Mouse (Mus musculus): ENCODE measurements at regions not wholly inside any gene's neighbourhood (a gene's known extent, or its start where the extent isn't known, plus 50 kb on each side); places are given as distances from the start of the nearest gene placed in this dataset.

- no peak for DNase-seq
Measured at GRCm38 (mm10) chr17:84070596-84070995, 117.2 kb downstream of the Zfp36l2 start.

- no peak for DNase-seq
Measured at GRCm38 (mm10) chr17:84067102-84067501, 120.6 kb downstream of the Zfp36l2 start.

- no peak for DNase-seq
Measured at GRCm38 (mm10) chr17:84063791-84064190, 124.0 kb downstream of the Zfp36l2 start.

GRCm38 (mm10) chr17:84061621-84062020 is 126.1 kb downstream of the Zfp36l2 start:
- no peak for DNase-seq

GRCm38 (mm10) chr17:84056469-84056868 is 131.3 kb downstream of the Zfp36l2 start:
- no peak for DNase-seq

- no peak for DNase-seq
Measured at GRCm38 (mm10) chr17:84052437-84052836, 135.3 kb downstream of the Zfp36l2 start.

- DNase-seq: no peak
Measured at GRCm38 (mm10) chr17:84051212-84051611, 136.5 kb downstream of the Zfp36l2 start.

- no peak for DNase-seq
Measured at GRCm38 (mm10) chr17:84048533-84048932, 139.2 kb downstream of the Zfp36l2 start.

- DNase-seq: no peak
Measured at GRCm38 (mm10) chr17:84047520-84047919, 140.2 kb downstream of the Zfp36l2 start.

- no peak for DNase-seq
Measured at GRCm38 (mm10) chr17:84045812-84046211, 141.9 kb downstream of the Zfp36l2 start.

GRCm38 (mm10) chr17:84044472-84044936 is 143.2 kb downstream of the Zfp36l2 start:
- peak; percentile 82 for DNase-seq

GRCm38 (mm10) chr17:84043102-84043501 is 144.6 kb downstream of the Zfp36l2 start:
- DNase-seq: no peak

GRCm38 (mm10) chr17:84039444-84039843 is 148.3 kb downstream of the Zfp36l2 start:
- DNase-seq: no peak

GRCm38 (mm10) chr17:84037580-84038304 is 150.0 kb downstream of the Zfp36l2 start:
- peak; percentile 87 for DNase-seq

GRCm38 (mm10) chr17:84036056-84036455 is 151.7 kb downstream of the Zfp36l2 start:
- DNase-seq: no peak

GRCm38 (mm10) chr17:84034801-84035200 is 152.9 kb downstream of the Zfp36l2 start:
- no peak for DNase-seq

GRCm38 (mm10) chr17:84032441-84032840 is 155.3 kb downstream of the Zfp36l2 start:
- no peak for DNase-seq

GRCm38 (mm10) chr17:84031833-84032232 is 155.9 kb downstream of the Zfp36l2 start:
- no peak for DNase-seq

GRCm38 (mm10) chr17:84031381-84031780 is 156.4 kb downstream of the Zfp36l2 start:
- peak; percentile 48 for DNase-seq

- DNase-seq: no peak
Measured at GRCm38 (mm10) chr17:84030699-84031098, 157.0 kb downstream of the Zfp36l2 start.

- DNase-seq: peak; percentile 88
Measured at GRCm38 (mm10) chr17:84028157-84028970, 159.4 kb downstream of the Zfp36l2 start.

- no peak for DNase-seq
Measured at GRCm38 (mm10) chr17:84027275-84027674, 160.5 kb downstream of the Zfp36l2 start.

GRCm38 (mm10) chr17:84026110-84026509 is 161.6 kb downstream of the Zfp36l2 start:
- DNase-seq: peak; percentile 41

- no peak for DNase-seq
Measured at GRCm38 (mm10) chr17:84022358-84022757, 165.4 kb downstream of the Zfp36l2 start.

Data from kidney, postnatal 14 days (tissue).